Mouse (Mus musculus) gastrocnemius, adult 8-10 months (tissue): Measurements from ENCODE around the gene Cir1. TPM values are rescaled to one million over a fixed set of nuclear protein-coding genes. Genes with fewer than 3 reads are reported as not detected.

Experiments
- DNase-seq, 2 experiments: peaks; one replicate each; pipeline ENCODE4 v3.0.0; 2022; ENCODE audit warnings: low spot score in 2 of 2
- total RNA-seq, 4 experiments: library from RNA; stranded (reverse); gene quantifications; 2 replicates each; pipeline ENCODE4 v1.2.4; 2022

The Cir1 gene
- total RNA-seq, 4 experiments from 2014 or later: 8.8 to 14.1 (median 11.7) TPM

- no peak for DNase-seq
Observed at GRCm38 (mm10) chr2:73272351-73273248, 39.9 kb downstream of the Cir1 start.

DNA sequence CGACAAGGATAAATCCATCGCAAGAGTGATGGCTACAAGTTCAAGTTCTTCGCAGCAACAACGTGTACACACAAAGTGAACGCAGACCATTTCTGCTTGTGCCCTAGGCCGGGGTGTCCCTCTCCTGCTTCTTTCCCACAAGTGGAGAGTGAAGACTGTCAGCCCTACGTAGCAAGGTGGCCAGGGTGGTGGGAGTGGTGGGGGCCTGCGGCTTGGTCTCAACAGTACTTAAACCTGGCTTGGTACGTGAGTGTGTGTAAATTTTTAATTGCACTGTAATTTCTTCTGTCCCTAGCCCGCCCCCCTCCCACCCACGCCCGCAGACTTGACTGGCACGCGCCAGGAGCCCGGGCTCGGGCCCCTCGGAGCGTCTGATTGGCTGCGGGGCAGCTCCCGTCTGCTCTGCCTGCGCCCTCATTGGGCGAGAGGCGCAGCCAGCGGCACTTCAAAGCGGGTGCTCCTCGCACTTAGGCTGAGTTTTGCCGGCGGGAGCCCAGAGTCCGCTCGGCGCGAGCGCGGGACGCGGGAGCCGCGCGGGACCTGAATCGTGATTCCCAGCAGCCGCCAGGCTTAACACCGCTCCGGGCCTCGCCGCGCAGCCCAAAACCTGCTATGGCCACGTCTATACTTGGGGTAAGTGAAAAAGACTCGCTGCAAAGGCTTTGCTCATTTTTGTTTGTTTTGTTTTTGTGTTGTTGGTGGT, 40.9 kb downstream of the Cir1 start, which contains the start of gene Sp9:
Sp9 (plus strand) TSS at position 467 of the 703 bp plus-strand sequence.
- DNase-seq: no peak

- DNase-seq: no peak
Observed at GRCm38 (mm10) chr2:73270593-73271458, 41.7 kb downstream of the Cir1 start.

DNA sequence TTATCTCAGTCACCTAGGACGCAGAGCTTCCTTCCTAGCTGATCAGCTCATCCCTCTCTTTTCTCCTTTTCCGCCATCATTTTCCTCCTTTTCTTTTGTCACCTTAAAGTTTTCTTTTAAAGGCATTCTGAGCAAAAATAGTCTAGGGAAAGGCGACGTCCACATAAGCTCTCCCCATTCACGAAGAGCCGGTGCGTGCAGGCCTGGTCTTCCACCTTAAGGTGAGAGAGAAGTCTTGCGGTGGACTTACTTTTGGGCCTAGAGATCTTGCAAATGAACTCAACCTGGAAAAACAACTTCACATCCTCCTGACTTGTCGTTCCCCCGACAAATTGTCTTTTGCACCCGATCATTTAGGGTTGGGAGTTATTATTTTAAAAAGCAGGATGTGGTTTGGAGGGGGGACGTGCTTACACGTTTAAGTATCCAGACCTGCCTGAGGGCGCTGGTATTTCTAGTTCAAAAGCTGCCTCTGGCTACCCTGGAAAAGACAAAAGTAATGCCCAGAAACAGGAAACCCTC, 42.4 kb downstream of the Cir1 start:
- DNase-seq: no peak

DNA sequence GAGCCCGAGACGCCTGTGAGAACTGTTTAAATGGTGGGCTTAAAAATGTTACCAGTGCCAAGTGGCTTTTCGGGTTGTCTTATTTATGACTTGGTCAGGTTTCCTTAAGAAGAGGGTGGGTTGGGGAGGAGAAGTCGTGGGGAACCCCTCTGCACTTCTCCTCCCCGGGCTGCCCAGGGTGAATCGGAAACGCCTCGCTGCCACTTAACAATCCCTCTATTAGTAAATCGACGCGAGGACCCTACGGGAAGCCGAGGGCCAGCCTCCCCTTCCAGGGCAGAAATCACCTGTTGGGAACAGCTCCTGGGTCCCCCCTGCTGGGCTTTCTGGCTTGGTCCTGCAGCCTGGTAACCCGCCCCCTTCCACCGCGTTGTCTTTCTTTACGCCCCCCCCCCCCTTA, 42.8 kb downstream of the Cir1 start:
- DNase-seq: no peak

- DNase-seq: no peak
Observed at GRCm38 (mm10) chr2:73268836-73269395, 43.6 kb downstream of the Cir1 start.

DNA sequence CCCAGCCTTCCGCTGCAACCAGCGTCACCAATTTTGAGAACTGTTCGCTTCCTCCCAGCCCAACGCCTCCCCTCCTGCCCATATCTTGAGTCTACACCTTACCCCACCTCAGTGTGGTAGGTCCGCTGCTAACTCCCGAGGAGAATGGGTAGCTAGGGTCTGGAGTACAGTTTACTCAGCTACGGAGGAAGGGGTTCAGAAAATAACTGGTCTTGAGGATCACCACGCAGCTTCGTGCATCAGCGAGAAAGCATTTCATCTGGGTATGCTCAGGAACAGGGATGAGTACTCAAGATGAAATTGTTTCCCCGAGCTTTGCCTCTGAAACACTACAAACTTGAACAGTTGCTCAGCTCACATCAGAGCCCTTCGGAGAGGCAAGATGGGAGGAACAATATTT, 44.2 kb downstream of the Cir1 start:
- no peak for DNase-seq

GRCm38 (mm10) chr2:73267818-73268217, 44.7 kb downstream of the Cir1 start:
- no peak for DNase-seq

- no peak for DNase-seq
Observed at GRCm38 (mm10) chr2:73267231-73267630, 45.3 kb downstream of the Cir1 start.

GRCm38 (mm10) chr2:73266623-73267022, 45.9 kb downstream of the Cir1 start:
- DNase-seq: no peak

DNA sequence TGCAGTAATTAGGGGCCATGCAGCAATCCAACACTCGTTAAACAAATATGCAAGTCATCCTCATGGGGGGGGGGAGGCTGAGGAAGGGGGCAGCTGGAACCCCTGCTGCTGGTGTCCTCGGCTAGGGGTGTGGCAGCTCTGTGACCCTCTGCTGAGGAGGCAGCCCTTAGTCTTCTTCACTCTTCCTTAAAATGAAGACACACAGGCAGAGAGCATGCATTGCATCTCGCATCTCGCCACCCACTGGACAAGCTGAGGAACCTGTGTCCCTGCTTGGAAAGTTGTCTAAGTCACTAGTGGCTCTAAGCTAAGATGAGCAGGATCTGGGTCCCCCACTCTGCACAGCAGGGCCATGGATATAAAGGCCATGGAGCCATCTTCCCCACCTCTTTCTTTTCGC, 46.5 kb downstream of the Cir1 start:
- no peak for DNase-seq

DNA sequence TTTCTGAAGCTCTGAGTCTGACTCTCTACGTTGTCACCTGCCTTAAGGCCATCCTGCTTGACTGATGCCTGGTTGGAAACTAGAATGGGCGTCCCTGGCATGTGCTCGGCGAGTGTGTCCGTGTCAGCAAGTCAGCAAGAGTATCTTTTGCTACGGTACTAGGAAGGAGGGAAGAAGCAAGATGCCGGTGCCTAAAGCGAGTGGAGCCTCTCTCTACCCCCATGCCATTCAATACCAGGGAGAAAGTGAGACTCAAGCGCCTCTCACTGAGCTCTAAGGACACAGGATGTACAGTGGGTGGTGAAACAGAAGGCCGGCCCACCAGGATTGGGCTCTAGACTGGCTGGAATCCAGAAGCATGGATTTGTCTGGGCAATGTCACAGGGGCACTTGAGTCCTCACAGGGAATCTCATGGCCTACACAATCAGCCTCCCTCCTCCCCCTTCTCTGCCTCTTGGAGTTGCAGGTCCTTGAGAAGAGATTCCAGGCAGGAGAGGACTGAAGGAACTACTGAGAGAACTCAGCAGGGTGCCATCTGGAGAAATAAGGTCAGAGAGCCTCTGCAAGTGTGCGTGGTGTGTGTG, 47.8 kb downstream of the Cir1 start:
- DNase-seq: no peak

- no peak for DNase-seq
Observed at GRCm38 (mm10) chr2:73263794-73264610, 48.5 kb downstream of the Cir1 start.

- no peak for DNase-seq
Observed at GRCm38 (mm10) chr2:73263172-73263765, 49.2 kb downstream of the Cir1 start.

DNA sequence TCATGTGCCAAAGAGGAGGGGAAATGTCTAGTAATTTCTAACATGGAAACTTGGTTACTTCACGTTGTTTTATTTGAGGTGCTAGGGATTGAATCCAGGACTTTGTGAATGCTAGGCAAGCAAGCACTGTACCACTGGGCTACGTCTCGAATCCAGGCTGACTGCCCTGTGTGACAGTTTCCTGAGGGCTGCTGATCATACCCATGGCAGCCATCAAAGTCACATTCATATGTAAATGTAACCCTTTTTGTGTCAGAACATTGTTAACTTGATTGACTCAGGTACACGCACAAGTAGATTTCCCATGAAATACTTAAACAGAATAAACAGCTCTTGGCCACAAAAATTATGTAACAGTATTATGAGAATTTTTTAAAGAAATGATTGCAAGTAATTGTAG, 63.8 kb downstream of the Cir1 start:
- DNase-seq: no peak

GRCm38 (mm10) chr2:73241299-73241698, 71.2 kb downstream of the Cir1 start:
- no peak for DNase-seq
